Mouse (Mus musculus): ENCODE data around the gene Zfp148. TPM values are rescaled to one million over a fixed set of nuclear protein-coding genes. Genes with fewer than 3 reads are reported as not detected.

The Zfp148 gene
- polyA plus RNA-seq, 1 experiment, result 19.4 TPM

DNA sequence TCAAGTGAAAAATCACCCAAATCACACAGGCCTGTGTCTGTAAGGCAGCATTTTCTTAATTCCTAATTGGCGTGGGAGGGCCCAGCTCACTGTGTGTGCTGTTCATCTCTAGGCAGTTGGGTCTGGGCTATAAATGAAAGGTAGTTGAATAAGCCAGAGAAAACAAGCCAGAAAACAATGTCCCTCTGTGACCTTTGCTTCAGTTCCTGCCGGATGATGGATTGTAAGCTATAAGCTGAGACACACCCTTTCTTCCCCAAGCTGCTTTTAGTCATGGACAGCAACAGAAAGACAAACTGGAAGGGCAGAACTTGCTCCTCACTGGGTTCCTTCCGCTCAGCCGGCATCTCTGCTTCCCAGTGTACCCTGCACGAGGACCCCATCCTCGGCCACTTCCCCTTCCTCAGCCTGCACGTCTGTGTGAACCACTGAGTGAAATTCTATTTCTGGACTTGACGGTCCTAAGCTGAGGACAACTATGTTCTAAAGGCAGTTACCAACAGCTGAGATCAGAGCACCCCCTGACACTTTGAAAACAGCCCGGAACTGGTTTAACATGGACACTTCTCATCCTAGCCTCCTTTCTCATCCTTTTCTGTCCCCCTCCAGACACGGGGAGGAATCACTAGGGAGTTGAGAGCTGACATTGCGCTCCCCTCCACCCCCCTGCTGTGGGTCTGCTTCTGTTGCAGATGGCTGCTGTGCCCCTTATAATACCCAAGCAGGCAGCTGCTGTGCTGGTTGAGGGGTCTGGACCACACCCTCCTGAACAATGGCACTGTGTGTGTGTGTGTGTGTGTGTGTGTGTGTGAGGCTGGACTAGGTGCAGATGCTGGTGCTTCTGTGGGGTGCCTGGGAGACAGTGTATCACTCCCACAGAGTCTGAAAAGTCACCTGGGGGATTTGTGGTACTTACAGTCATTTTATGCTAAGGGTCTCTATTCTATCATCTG, 149.1 kb downstream of the Zfp148 start:
- DNase-seq (ENCODE audit: low spot score), result no peak

DNA sequence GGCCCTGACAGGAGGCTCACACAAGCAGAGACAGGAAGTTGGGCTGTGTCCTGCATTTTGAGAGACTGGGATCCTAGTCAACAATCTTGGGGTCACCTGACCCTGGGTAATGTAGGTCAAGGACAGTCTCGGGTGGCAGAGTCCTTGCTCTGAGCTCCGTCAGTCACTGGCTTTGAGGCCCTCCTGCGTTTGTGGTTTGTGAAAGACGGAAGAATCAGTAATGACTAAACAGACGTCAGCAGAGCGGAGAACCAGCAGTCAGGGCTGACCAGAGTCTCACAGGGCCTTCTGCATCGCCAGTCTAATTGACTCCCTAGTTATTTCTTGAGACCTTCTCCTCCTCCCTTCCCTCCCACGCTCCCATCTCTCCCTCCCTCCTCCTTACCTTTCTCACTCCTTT, 150.5 kb downstream of the Zfp148 start:
- no peak for DNase-seq (ENCODE audit: low spot score)

DNA sequence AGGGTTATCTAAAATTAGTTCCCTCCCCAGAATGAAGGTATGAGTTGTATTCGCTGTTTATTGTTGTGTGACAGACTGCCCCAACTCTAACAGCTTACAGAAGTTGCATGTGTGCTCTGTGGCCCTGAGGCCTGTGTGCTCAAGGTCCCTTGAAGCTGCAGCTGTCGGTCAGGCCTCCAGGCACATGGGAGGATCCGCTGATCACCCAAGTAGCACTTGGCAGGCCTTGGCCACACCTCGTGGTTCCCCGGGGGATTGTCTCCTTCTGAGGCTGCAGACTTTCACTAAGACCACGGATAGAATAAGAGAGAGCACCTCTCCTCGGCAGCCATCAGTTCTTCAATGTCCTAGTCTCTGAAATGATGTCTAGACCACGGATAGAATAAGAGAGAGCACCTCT, 155.8 kb downstream of the Zfp148 start:
- DNase-seq (ENCODE audit: low spot score), result no peak

DNA sequence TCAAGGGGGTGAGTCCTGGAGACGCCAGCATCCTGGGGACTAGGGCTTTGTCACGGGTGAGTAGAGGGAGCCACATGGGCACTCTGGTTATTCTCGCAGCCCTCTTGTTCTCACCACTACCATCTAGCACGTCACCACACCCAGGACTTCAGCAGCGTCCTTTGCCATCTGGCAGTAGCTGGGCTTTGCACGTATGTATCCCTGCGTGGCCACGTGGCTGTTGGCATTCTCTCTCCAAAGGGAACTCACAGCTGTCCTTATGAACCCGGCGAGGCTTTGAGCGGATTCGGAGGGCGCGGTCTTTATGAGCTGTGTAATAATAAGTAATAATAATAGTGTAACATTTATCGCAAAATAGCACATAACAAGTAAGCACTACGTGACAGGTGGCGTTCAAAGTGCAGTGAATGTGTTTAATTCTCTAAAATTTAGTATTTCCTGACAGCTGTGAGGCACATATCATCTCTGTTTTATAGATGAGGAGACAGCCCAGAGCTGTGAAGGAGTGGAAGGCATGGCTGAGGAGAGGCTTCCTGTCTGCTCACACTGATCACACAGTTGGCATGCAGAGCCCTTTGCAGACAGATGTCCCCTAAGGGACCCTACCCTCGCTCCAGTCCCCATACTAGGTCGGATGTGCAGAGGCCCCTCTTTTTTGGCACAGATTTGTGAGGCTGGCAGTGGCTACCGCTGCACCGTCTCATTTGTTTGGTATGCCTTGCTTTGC, 157.0 kb downstream of the Zfp148 start:
- DNase-seq (ENCODE audit: low spot score), result no peak

DNA sequence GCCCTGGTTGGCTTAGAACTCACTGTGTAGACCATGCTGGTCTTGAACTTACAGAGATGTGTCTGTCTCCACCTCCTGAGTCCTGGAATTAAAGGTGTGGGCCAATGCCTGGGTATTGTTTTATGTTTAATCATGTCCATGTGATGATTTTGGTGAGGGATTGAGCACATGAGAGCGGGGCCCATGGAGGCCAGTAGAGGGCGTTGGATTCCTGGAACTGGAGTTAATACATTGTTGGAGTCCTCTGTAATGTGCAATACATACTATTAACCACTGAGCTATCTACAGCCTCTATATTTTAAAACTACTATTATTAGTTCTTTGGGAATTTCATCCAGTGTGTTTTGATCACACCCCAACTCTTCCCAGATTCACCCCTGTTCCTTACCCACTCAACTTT, 163.7 kb downstream of the Zfp148 start:
- DNase-seq (ENCODE audit: low spot score), result no peak

DNA sequence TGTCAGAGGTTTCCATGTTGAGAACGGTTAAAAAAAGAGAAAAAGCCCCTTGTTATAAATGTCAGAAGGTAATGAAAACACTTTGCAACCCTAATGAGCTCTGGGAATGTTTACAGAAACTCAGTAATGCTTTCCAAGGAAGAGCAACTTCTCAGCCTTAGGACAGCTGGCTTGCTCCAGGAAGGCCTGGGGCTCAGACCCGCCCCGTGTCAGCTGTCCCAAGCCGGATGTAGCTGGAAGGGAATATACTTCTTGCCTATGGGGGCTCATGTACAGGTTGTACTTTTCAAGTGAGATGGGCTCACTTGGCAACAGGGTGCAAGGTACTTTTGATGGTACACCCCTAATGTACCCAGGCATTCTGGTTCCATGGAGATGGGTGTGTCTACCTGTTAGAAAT, 164.9 kb downstream of the Zfp148 start:
- DNase-seq (ENCODE audit: low spot score), result no peak

DNA sequence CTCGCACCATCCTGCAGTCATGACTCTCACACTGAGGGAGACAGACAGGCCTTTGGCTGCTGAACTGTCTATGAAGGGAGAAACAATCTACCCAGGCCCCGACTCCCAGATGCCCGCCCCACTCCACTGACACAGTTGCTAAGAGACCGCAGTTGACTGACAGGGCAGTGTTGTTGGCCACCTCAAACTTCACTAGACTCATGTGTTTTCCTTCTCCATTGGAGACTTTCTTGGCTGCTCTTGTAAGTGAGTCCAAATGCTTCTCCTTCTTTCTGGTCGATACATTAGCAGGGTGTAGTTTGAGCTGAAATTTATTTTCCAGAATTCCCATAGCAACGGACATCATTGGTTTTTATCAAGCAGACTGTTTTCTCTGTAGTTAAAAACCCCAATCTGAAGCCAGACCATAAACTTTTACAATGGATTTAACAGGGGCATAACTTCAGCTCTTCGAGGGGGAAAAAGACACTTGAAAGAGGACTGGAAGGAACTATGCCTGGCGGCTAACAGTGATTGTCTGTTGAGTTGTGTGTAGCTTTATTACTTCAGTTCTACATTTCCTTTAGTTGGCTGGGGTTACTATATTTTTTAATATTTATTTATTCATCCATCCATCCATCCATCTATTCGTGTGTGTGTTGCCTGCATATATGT, 173.2 kb downstream of the Zfp148 start:
- no peak for DNase-seq (ENCODE audit: low spot score)

Other genes starting within 250 kb of the Zfp148 start
- 12.1 and 13.6 TPM in 2 replicates for gene Osbpl11, start 195.8 kb upstream of the Zfp148 start, polyA plus RNA-seq (2012; rRNA removed)
- 21.2 and 29.7 TPM in 2 replicates for gene Snx4, start 129.4 kb upstream of the Zfp148 start, polyA plus RNA-seq (2012; rRNA removed)
- gene Slc12a8, start 136.5 kb downstream of the Zfp148 start, polyA plus RNA-seq (2012; rRNA removed), result 7.1 and 7.7 TPM in 2 replicates

Measured in urinary bladder, adult 2 months (tissue).